Mouse (Mus musculus): ENCODE measurements around the gene Gps2. TPM values are rescaled to one million over a fixed set of nuclear protein-coding genes. Genes with fewer than 3 reads are reported as not detected.
A peak's percentile ranks its signal among the peaks of the same experiment; 100 is the strongest.

Gene Gps2
- polyA plus RNA-seq, 2 experiments: 79.5 to 82.7 TPM

- no peak for DNase-seq (ENCODE audit: low read depth in 3 of 3, low spot score in 3 of 3)
- 72% methylated on average over 11 of the region's 11 CpGs for WGBS (ENCODE audit: insufficient replicate concordance)
- no peak for ATAC-seq (ENCODE audit: insufficient read depth)
- Histone ChIP-seq H3K27ac (peak within 1 kb of the TSS; percentile 72), H3K27me3 (ENCODE audit: control insufficient read depth, insufficient read depth, low read length) (no peaks in the 10 kb centered on the region), H3K9me3 (ENCODE audit: control insufficient read depth, low read length) (no peaks in the 10 kb centered on the region), H3K36me3 (replicated peaks; ENCODE audit: control insufficient read depth, insufficient read depth, low read depth) (no peaks in the 10 kb centered on the region), H3K9ac (replicated peaks) (peak within 1 kb of the TSS; percentile 31), H3K4me2 (ENCODE audit: low read depth) (peak within 1 kb of the TSS; percentile 100), H3K4me3 (ENCODE audit: insufficient read depth in 1 of 2, low read depth in 2 of 2, low read length in 2 of 2) (no peak within 1 kb of the TSS), H3K4me1 (replicated peaks; ENCODE audit: control insufficient read depth in 2 of 2, insufficient read depth in 2 of 2, low read length in 1 of 2) (peaks cover 43 to 55% of the 10 kb centered on the region in 2 experiments)
- TF ChIP-seq CTCF (IDR thresholded peaks at IDR 0.05; ENCODE audit: low read depth) (no peak), EP300 (IDR thresholded peaks at IDR 0.05; ENCODE audit: low read depth) (no peak)
These were observed 35.8 kb upstream of the Gps2 start, which contains the start of gene Tmem95 for GRCm38 (mm10) chr11:69877878-69878277. Gene Tmem95 (minus strand): TSS chr11:69878018.

- ATAC-seq (ENCODE audit: insufficient read depth): no peak
- Histone ChIP-seq H3K36me3 (replicated peaks; ENCODE audit: control insufficient read depth, insufficient read depth, low read depth) (no peaks in the 10 kb centered on the region), H3K9ac (replicated peaks) (no peak overlapping the region), H3K27ac (peak overlapping the region; percentile 55), H3K4me3 (ENCODE audit: insufficient read depth in 1 of 2, low read depth in 2 of 2, low read length in 2 of 2) (no peak overlapping the region), H3K9me3 (ENCODE audit: control insufficient read depth, low read length) (no peaks in the 10 kb centered on the region), H3K4me1 (replicated peaks; ENCODE audit: control insufficient read depth in 2 of 2, insufficient read depth in 2 of 2, low read length in 1 of 2) (peaks cover 43 to 55% of the 10 kb centered on the region in 2 experiments), H3K27me3 (ENCODE audit: control insufficient read depth, insufficient read depth, low read length) (no peaks in the 10 kb centered on the region), H3K4me2 (ENCODE audit: low read depth) (peak overlapping the region; percentile 100; the same call in 1 of the 2 replicates)
- no peak for DNase-seq (ENCODE audit: low read depth in 3 of 3, low spot score in 3 of 3)
- no peak for TF ChIP-seq CTCF (IDR thresholded peaks at IDR 0.05; ENCODE audit: low read depth)
- TF ChIP-seq EP300 (IDR thresholded peaks at IDR 0.05; ENCODE audit: low read depth): no peak
- 75% methylated on average over 3 of the region's 3 CpGs for WGBS (ENCODE audit: insufficient replicate concordance)
These were observed 35.3 kb upstream of the Gps2 start for GRCm38 (mm10) chr11:69878399-69878798.

GRCm38 (mm10) chr11:69878952-69879351 lies 34.7 kb upstream of the Gps2 start:
- Histone ChIP-seq H3K4me1 (replicated peaks; ENCODE audit: control insufficient read depth in 2 of 2, insufficient read depth in 2 of 2, low read length in 1 of 2) (peaks cover 43 to 55% of the 10 kb centered on the region in 2 experiments), H3K9me3 (ENCODE audit: control insufficient read depth, low read length) (no peaks in the 10 kb centered on the region), H3K36me3 (replicated peaks; ENCODE audit: control insufficient read depth, insufficient read depth, low read depth) (no peaks in the 10 kb centered on the region), H3K4me2 (ENCODE audit: low read depth) (peak overlapping the region; percentile 100), H3K27me3 (ENCODE audit: control insufficient read depth, insufficient read depth, low read length) (no peaks in the 10 kb centered on the region), H3K4me3 (ENCODE audit: insufficient read depth in 1 of 2, low read depth in 2 of 2, low read length in 2 of 2) (no peak overlapping the region; a peak in 1 of 4 replicates), H3K9ac (replicated peaks) (peak overlapping the region; percentile 31), H3K27ac (peak overlapping the region; percentile 72)
- ATAC-seq (ENCODE audit: insufficient read depth) (peak; percentile 72), DNase-seq (ENCODE audit: low read depth in 3 of 3, low spot score in 3 of 3) (no peak)
- TF ChIP-seq EP300 (IDR thresholded peaks at IDR 0.05; ENCODE audit: low read depth) (peak; percentile 52; the same call in 1 of the 2 replicates), CTCF (IDR thresholded peaks at IDR 0.05; ENCODE audit: low read depth) (no peak)
- 14% methylated on average over 6 of the region's 6 CpGs for WGBS (ENCODE audit: insufficient replicate concordance)

GRCm38 (mm10) chr11:69879711-69880110 lies 34.0 kb upstream of the Gps2 start:
- DNase-seq (ENCODE audit: low read depth in 3 of 3, low spot score in 3 of 3) (no peak), ATAC-seq (ENCODE audit: insufficient read depth) (no peak)
- TF ChIP-seq EP300 (IDR thresholded peaks at IDR 0.05; ENCODE audit: low read depth) (no peak), CTCF (IDR thresholded peaks at IDR 0.05; ENCODE audit: low read depth) (no peak)
- WGBS (ENCODE audit: insufficient replicate concordance): 74% methylated on average over 15 of the region's 15 CpGs
- Histone ChIP-seq H3K4me2 (ENCODE audit: low read depth) (peak overlapping the region; percentile 100), H3K4me3 (ENCODE audit: insufficient read depth in 1 of 2, low read depth in 2 of 2, low read length in 2 of 2) (peak overlapping the region in 1 of 2 experiments; percentile 64; a peak in 2 of 4 replicates), H3K4me1 (replicated peaks; ENCODE audit: control insufficient read depth in 2 of 2, insufficient read depth in 2 of 2, low read length in 1 of 2) (peaks cover 41 to 52% of the 10 kb centered on the region in 2 experiments), H3K9ac (replicated peaks) (0 out of 2 replicates have a peak overlapping the region, but pooled peaks have one; percentile 7), H3K27me3 (ENCODE audit: control insufficient read depth, insufficient read depth, low read length) (no peaks in the 10 kb centered on the region), H3K9me3 (ENCODE audit: control insufficient read depth, low read length) (no peaks in the 10 kb centered on the region), H3K27ac (peak overlapping the region; percentile 72), H3K36me3 (replicated peaks; ENCODE audit: control insufficient read depth, insufficient read depth, low read depth) (no peaks in the 10 kb centered on the region)

GRCm38 (mm10) chr11:69880506-69880852 lies 33.2 kb upstream of the Gps2 start:
- H3K27me3 ChIP-seq (ENCODE audit: control insufficient read depth, insufficient read depth, low read length): no peaks in the 10 kb centered on the region
- H3K4me1 ChIP-seq (replicated peaks; ENCODE audit: control insufficient read depth in 2 of 2, insufficient read depth in 2 of 2, low read length in 1 of 2): peaks cover 37 to 45% of the 10 kb centered on the region in 2 experiments
- ATAC-seq (ENCODE audit: insufficient read depth) (peak; percentile 39), DNase-seq (ENCODE audit: low read depth in 3 of 3, low spot score in 3 of 3) (peak in 2 of 3 experiments; percentile 55 to 72)
- peak overlapping the region; percentile 67 for H3K27ac ChIP-seq
- 1% methylated on average over 18 of the region's 18 CpGs for WGBS (ENCODE audit: insufficient replicate concordance)
- H3K4me2 ChIP-seq (ENCODE audit: low read depth): peak overlapping the region; percentile 100
- peak overlapping the region; percentile 70 for H3K9ac ChIP-seq (replicated peaks)
- TF ChIP-seq EP300 (IDR thresholded peaks at IDR 0.05; ENCODE audit: low read depth) (no peak), CTCF (IDR thresholded peaks at IDR 0.05; ENCODE audit: low read depth) (peak; percentile 95)
- H3K9me3 ChIP-seq (ENCODE audit: control insufficient read depth, low read length): no peaks in the 10 kb centered on the region
- H3K4me3 ChIP-seq (ENCODE audit: insufficient read depth in 1 of 2, low read depth in 2 of 2, low read length in 2 of 2): peak overlapping the region; percentile 59 to 64
- no peaks in the 10 kb centered on the region for H3K36me3 ChIP-seq (replicated peaks; ENCODE audit: control insufficient read depth, insufficient read depth, low read depth)
